Mouse (Mus musculus): ENCODE results near the gene Gm20828. TPM values are rescaled to one million over a fixed set of nuclear protein-coding genes. Genes with fewer than 3 reads are reported as not detected.
"Not testable (repeated sequence)": the region's sequence is repeated elsewhere in the genome, so short reads cannot be mapped to it uniquely, and the experiment has no call there.

The Gm20828 gene
- polyA plus RNA-seq (2012; rRNA removed): not detected in 2 replicates

DNA sequence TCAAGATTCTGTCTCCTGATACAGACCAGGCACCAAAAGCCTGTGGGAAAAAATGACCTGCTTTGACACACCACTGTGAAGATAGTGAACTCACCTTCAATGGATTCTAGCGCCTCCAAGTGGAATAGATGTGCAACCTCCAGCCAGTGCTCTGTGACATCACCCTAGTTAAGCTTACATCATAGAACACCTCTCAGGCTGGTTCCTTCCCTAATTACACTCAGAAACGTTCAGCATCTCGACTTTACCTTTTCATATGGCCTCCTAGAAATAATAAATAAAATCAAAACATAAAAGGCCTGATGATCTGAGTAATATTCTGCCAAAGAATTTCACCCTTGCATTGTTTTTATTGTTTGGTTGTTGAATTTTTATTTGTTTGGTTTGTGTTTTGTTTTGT, at the start of gene Gm20828:
Gene Gm20828 (minus strand): TSS at position 101 of the 400 bp plus-strand sequence.
- not testable (repeated sequence) for H3K36me3 ChIP-seq (ENCODE audit: control insufficient read depth, insufficient read depth, low read length); H3K4me3 ChIP-seq (ENCODE audit: control insufficient read depth, insufficient read depth, low read length); DNase-seq; H3K27ac ChIP-seq (ENCODE audit: control insufficient read depth, insufficient read depth, low read length); H3K27me3 ChIP-seq (ENCODE audit: control insufficient read depth, insufficient read depth, low read length); H3K4me1 ChIP-seq (replicated peaks; ENCODE audit: control insufficient read depth, insufficient read depth, low read length)
- WGBS: no CpG with 5 or more reads among the region's 3 CpGs
